Mouse (Mus musculus): ENCODE data around the gene Ivl. TPM values are rescaled to one million over a fixed set of nuclear protein-coding genes. Genes with fewer than 3 reads are reported as not detected.

The Ivl gene
- polyA plus RNA-seq (2016; fragmentation: Nextera tagmentation; extraction: Ambion mirVana): not detected in 2 replicates

- Histone ChIP-seq H3K4me3 (no peak within 1 kb of the TSS), H3K27me3 (replicated peaks; ENCODE audit: low read depth, poor library complexity, severe bottlenecking) (no peaks in the 10 kb centered on the region), H3K36me3 (replicated peaks) (no peaks in the 10 kb centered on the region), H3K27ac (replicated peaks) (no peak within 1 kb of the TSS), H3K9me3 (no peaks in the 10 kb centered on the region), H3K4me1 (peaks cover 7% of the 10 kb centered on the region; the same call in 1 of the 2 replicates)
- 77% methylated on average over 1 of the region's 1 CpGs for WGBS
- DNase-seq (ENCODE audit: low spot score): no peak
Measured at GRCm38 (mm10) chr3:92573449-92574041, at the start of gene Ivl. Gene Ivl (minus strand): TSS chr3:92573735.

- DNase-seq (ENCODE audit: low spot score): no peak
- Histone ChIP-seq H3K4me3 (no peak within 1 kb of the TSS), H3K27ac (replicated peaks) (no peak within 1 kb of the TSS), H3K4me1 (no peaks in the 10 kb centered on the region), H3K27me3 (replicated peaks; ENCODE audit: low read depth, poor library complexity, severe bottlenecking) (no peaks in the 10 kb centered on the region), H3K9me3 (no peaks in the 10 kb centered on the region), H3K36me3 (replicated peaks) (no peaks in the 10 kb centered on the region)
- WGBS: 86% methylated on average over 2 of the region's 2 CpGs
Measured at GRCm38 (mm10) chr3:92621560-92621959, 48.0 kb upstream of the Ivl start, which contains the start of gene Lce6a. Gene Lce6a (minus strand): TSS chr3:92621660.

DNA sequence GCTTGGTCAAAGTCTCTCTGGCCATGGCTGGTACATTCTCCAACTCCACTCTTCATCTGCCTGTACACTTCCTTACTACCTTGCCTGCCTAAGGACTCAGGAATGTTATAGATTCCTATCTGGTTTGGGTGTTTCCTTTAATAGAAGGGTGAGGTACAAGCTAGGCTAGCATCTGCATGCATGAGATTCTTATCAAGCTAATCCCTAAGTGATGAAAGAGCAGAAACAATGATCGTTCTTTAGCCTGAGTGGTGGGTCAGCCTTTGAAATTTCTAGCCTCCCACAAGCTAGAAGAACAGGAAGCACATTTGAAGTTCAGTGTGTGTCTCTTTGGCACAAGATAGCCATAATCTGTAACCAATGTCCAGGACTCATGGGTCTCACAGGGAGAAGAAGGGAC, 36.3 kb upstream of the Ivl start:
- H3K27ac ChIP-seq (replicated peaks): no peak overlapping the region
- no peaks in the 10 kb centered on the region for H3K36me3 ChIP-seq (replicated peaks)
- no peak overlapping the region for H3K4me3 ChIP-seq
- H3K9me3 ChIP-seq: no peaks in the 10 kb centered on the region
- no peaks in the 10 kb centered on the region for H3K27me3 ChIP-seq (replicated peaks; ENCODE audit: low read depth, poor library complexity, severe bottlenecking)
- no peak for DNase-seq (ENCODE audit: low spot score)
- no peaks in the 10 kb centered on the region for H3K4me1 ChIP-seq
- 72% methylated on average over 1 of the region's 1 CpGs for WGBS

GRCm38 (mm10) chr3:92607392-92607791, 33.9 kb upstream of the Ivl start, which contains the start of gene 2210017I01Rik:
Gene 2210017I01Rik (minus strand): TSS chr3:92607492.
- Histone ChIP-seq H3K9me3 (no peaks in the 10 kb centered on the region), H3K27me3 (replicated peaks; ENCODE audit: low read depth, poor library complexity, severe bottlenecking) (no peaks in the 10 kb centered on the region), H3K36me3 (replicated peaks) (no peaks in the 10 kb centered on the region), H3K27ac (replicated peaks) (no peak within 1 kb of the TSS), H3K4me1 (no peaks in the 10 kb centered on the region), H3K4me3 (no peak within 1 kb of the TSS)
- no peak for DNase-seq (ENCODE audit: low spot score)

- DNase-seq (ENCODE audit: low spot score): no peak
- Histone ChIP-seq H3K36me3 (replicated peaks) (no peaks in the 10 kb centered on the region), H3K27me3 (replicated peaks; ENCODE audit: low read depth, poor library complexity, severe bottlenecking) (no peaks in the 10 kb centered on the region), H3K4me1 (no peaks in the 10 kb centered on the region), H3K9me3 (peaks cover 9% of the 10 kb centered on the region; the same call in 1 of the 2 replicates), H3K27ac (replicated peaks) (no peak overlapping the region), H3K4me3 (no peak overlapping the region)
- 57% methylated on average over 1 of the region's 1 CpGs for WGBS
Measured at GRCm38 (mm10) chr3:92602169-92602568, 28.6 kb upstream of the Ivl start.

- Histone ChIP-seq H3K27ac (replicated peaks) (no peak overlapping the region), H3K4me1 (no peaks in the 10 kb centered on the region), H3K36me3 (replicated peaks) (no peaks in the 10 kb centered on the region), H3K9me3 (peaks cover 9% of the 10 kb centered on the region; the same call in 1 of the 2 replicates), H3K4me3 (no peak overlapping the region), H3K27me3 (replicated peaks; ENCODE audit: low read depth, poor library complexity, severe bottlenecking) (no peaks in the 10 kb centered on the region)
- DNase-seq (ENCODE audit: low spot score): no peak
- WGBS: 48% methylated on average over 1 of the region's 1 CpGs
Measured at GRCm38 (mm10) chr3:92600456-92600855, 26.9 kb upstream of the Ivl start.

DNA sequence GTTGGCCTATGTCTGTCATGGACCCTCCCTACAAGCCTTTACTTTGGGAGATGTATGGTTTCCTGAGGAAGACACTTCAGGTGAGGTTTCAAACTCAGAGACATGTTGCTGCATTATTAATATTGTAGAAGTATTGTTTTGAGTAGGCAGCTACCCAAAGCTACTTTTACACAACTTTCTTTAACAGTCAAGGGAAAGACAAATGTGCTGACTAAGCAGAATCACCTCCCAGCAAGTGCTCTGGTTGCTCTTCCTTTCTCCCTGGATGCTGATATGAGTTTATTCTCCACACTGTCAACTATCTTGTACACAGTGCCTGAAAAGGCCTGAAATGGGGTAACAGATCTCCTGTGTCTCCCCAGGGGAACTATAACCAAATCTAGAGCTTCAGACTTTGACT, 26.4 kb upstream of the Ivl start:
- Histone ChIP-seq H3K36me3 (replicated peaks) (no peaks in the 10 kb centered on the region), H3K9me3 (peaks cover 9% of the 10 kb centered on the region; the same call in 1 of the 2 replicates), H3K4me1 (no peaks in the 10 kb centered on the region), H3K27ac (replicated peaks) (no peak overlapping the region), H3K27me3 (replicated peaks; ENCODE audit: low read depth, poor library complexity, severe bottlenecking) (no peaks in the 10 kb centered on the region), H3K4me3 (no peak overlapping the region)
- DNase-seq (ENCODE audit: low spot score): no peak

GRCm38 (mm10) chr3:92598429-92598828, 24.9 kb upstream of the Ivl start:
- Histone ChIP-seq H3K36me3 (replicated peaks) (no peaks in the 10 kb centered on the region), H3K4me1 (no peaks in the 10 kb centered on the region)
- 95% methylated on average over 2 of the region's 2 CpGs for WGBS

DNA sequence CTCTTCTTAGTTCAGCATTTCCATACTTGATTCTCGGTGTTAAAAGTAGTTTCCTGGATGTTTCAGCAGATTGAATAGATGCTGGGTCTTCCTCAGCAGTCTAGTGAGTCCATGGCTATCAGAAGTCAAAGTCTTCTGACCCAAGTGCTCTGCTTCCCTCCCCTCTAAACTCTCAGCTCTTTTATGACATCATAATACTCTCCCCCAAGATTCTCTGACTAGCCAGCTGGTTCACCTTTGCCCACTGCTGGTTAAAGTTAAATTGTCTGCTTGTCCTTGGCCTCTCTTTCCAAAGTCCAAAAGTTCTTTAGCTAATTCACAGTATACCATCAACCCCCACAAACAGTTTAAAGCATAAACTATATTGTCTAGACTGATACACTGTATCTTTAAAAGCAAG, 15.3 kb upstream of the Ivl start, which contains the start of gene Smcp:
Smcp (minus strand) TSS at position 140 of the 400 bp plus-strand sequence.
- 85% methylated on average over 1 of the region's 1 CpGs for WGBS
- no peaks in the 10 kb centered on the region for H3K27me3 ChIP-seq (replicated peaks; ENCODE audit: low read depth, poor library complexity, severe bottlenecking)

More at GRCm38 (mm10) chr3:92598429-92598828, 24.9 kb upstream of the Ivl start:
- Histone ChIP-seq H3K27ac (replicated peaks) (no peak overlapping the region), H3K27me3 (replicated peaks; ENCODE audit: low read depth, poor library complexity, severe bottlenecking) (no peaks in the 10 kb centered on the region), H3K4me3 (no peak overlapping the region), H3K9me3 (peaks cover 9% of the 10 kb centered on the region; the same call in 1 of the 2 replicates)
- no peak for DNase-seq (ENCODE audit: low spot score)

GRCm38 (mm10) chr3:92587190-92587589, 13.7 kb upstream of the Ivl start:
- no peaks in the 10 kb centered on the region for H3K9me3 ChIP-seq
- H3K36me3 ChIP-seq (replicated peaks): no peaks in the 10 kb centered on the region
- 91% methylated on average over 3 of the region's 3 CpGs for WGBS
- 0 out of 2 replicates have a peak, but pooled peaks cover 4% of the 10 kb centered on the region for H3K4me1 ChIP-seq
- no peak overlapping the region for H3K27ac ChIP-seq (replicated peaks)
- H3K27me3 ChIP-seq (replicated peaks; ENCODE audit: low read depth, poor library complexity, severe bottlenecking): no peaks in the 10 kb centered on the region
- no peak for DNase-seq (ENCODE audit: low spot score)
- H3K4me3 ChIP-seq: no peak overlapping the region

More for the DNA sequence above, 15.3 kb upstream of the Ivl start, which contains the start of gene Smcp:
- H3K36me3 ChIP-seq (replicated peaks): no peaks in the 10 kb centered on the region
- H3K4me1 ChIP-seq: no peaks in the 10 kb centered on the region
- no peak within 1 kb of the TSS for H3K27ac ChIP-seq (replicated peaks)
- H3K9me3 ChIP-seq: no peaks in the 10 kb centered on the region
- H3K4me3 ChIP-seq: no peak within 1 kb of the TSS
- no peak for DNase-seq (ENCODE audit: low spot score)

- no peak for DNase-seq (ENCODE audit: low spot score)
- Histone ChIP-seq H3K9me3 (no peaks in the 10 kb centered on the region), H3K27me3 (replicated peaks; ENCODE audit: low read depth, poor library complexity, severe bottlenecking) (no peaks in the 10 kb centered on the region), H3K4me3 (no peak overlapping the region), H3K27ac (replicated peaks) (no peak overlapping the region), H3K36me3 (replicated peaks) (no peaks in the 10 kb centered on the region), H3K4me1 (0 out of 2 replicates have a peak, but pooled peaks cover 4% of the 10 kb centered on the region)
- 55% methylated on average over 1 of the region's 1 CpGs for WGBS
Measured at GRCm38 (mm10) chr3:92585055-92585454, 11.5 kb upstream of the Ivl start.

DNA sequence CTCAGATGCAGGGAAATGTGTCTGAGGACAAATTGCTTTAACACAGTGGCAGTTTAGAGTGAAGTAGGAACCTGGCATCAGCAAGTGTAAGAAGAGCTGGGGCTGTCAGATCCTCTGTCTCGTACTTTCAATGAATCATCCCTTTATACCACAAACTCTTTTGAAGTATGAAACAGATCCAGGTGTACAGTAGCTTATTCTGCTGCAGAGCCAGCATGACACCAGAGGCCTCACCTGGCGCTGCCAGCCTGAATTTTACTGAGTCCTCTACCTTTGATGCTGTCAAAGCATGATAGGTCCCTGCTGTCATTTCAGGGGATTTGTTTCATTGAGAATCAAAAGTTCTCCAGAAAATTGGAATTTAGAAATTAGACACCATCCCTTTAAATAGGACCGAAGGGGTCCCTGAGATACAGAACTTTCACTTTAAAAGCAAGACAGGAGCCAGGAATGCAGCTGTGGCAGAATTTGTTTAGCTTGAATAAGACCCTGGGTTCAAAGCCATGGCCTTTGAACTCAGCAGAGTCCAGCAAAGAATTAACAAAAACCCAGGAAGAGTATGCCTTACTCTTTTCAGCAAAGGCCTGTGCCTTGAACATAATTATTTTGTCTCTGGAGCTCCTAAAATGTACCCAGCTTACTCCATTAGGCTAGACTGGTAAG, 9.8 kb upstream of the Ivl start:
- Histone ChIP-seq H3K27ac (replicated peaks) (no peak overlapping the region), H3K9me3 (no peaks in the 10 kb centered on the region), H3K4me3 (no peak overlapping the region), H3K36me3 (replicated peaks) (no peaks in the 10 kb centered on the region), H3K27me3 (replicated peaks; ENCODE audit: low read depth, poor library complexity, severe bottlenecking) (no peaks in the 10 kb centered on the region), H3K4me1 (0 out of 2 replicates have a peak, but pooled peaks cover 4% of the 10 kb centered on the region)
- DNase-seq (ENCODE audit: low spot score): no peak
- WGBS: 66% methylated on average over 3 of the region's 3 CpGs

DNA sequence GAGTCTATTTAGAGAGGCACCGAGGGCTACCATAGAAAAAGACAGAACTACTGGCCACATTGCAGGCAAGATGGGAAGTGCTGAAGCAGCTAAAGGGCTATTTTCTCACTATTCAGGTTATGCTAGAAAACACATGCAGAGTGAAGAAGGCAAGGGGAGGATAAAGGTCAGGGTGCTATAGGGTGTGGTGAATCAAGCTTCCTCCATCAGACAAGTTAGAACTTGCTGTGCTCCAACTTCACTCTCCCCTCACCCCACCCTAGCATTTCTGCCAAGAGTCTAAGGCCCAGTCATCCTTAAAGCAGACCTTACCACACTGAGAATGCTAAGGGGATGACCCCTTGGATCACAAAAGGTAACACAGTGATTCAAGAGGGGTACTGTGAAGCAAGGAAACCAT, 6.0 kb upstream of the Ivl start:
- H3K4me3 ChIP-seq: no peak overlapping the region
- H3K4me1 ChIP-seq: 0 out of 2 replicates have a peak, but pooled peaks cover 4% of the 10 kb centered on the region
- no peak overlapping the region for H3K27ac ChIP-seq (replicated peaks)
- no peaks in the 10 kb centered on the region for H3K9me3 ChIP-seq
- H3K36me3 ChIP-seq (replicated peaks): no peaks in the 10 kb centered on the region
- 75% methylated on average over 1 of the region's 1 CpGs for WGBS
- H3K27me3 ChIP-seq (replicated peaks; ENCODE audit: low read depth, poor library complexity, severe bottlenecking): no peaks in the 10 kb centered on the region
- DNase-seq (ENCODE audit: low spot score): no peak

Measured in embryonic facial prominence, embryonic 10.5 days (tissue).